Mouse (Mus musculus) MEL (cell line): Measurements from ENCODE around the gene Pcgf5.

Experiments
- CTCF ChIP-seq, 3 experiments: IDR thresholded peaks in 2 of 3; conservative IDR thresholded peaks in 1 of 3; 2 replicates each; pipeline ENCODE4 v1.5.1; 2011 to 2012; ENCODE audit warnings: low read length in 3 of 3, low read depth in 2 of 3, mild to moderate bottlenecking in 2 of 3, improper control_type of control experiment in 1 of 3, inconsistent platforms in 1 of 3, mixed read lengths in 1 of 3, moderate library complexity in 1 of 3; ENCODE audit not compliant: control insufficient read depth in 1 of 3, insufficient read depth in 1 of 3, poor library complexity in 1 of 3, severe bottlenecking in 1 of 3
- ELF1 ChIP-seq: IDR thresholded peaks from 2 replicates; pipeline ENCODE4 v1.6.1; 2014; ENCODE audit warnings: low read depth, mild to moderate bottlenecking, inconsistent platforms, low read length, improper control_type of control experiment, moderate library complexity
- ETS1 ChIP-seq: IDR thresholded peaks from 2 replicates; pipeline ENCODE4 v1.6.1; 2012; ENCODE audit warnings: low read depth, mild to moderate bottlenecking, inconsistent platforms, low read length, improper control_type of control experiment, moderate library complexity
- GATA1 ChIP-seq: IDR thresholded peaks from 2 replicates; pipeline ENCODE4 v1.6.1; 2011; ENCODE audit warnings: low read depth, low read length, improper control_type of control experiment
- HCFC1 ChIP-seq: IDR thresholded peaks from 2 replicates; pipeline ENCODE4 v1.6.1; 2012; ENCODE audit warnings: low read depth, mild to moderate bottlenecking, inconsistent platforms, low read length, improper control_type of control experiment, moderate library complexity
- MAFK ChIP-seq: IDR thresholded peaks from 2 replicates; pipeline ENCODE4 v1.6.1; 2011; ENCODE audit warnings: low read depth, mild to moderate bottlenecking, low read length, improper control_type of control experiment, borderline replicate concordance
- POLR2A ChIP-seq, 2 experiments: IDR thresholded peaks; 2 replicates each; pipeline ENCODE4 v1.6.1; 2011 to 2012; ENCODE audit warnings: low read length in 2 of 2, mild to moderate bottlenecking in 2 of 2, control low read depth in 1 of 2, improper control_type of control experiment in 1 of 2, low read depth in 1 of 2, moderate library complexity in 1 of 2; ENCODE audit not compliant: control insufficient read depth in 1 of 2, insufficient read depth in 1 of 2, poor library complexity in 1 of 2
- POLR2AphosphoS2 ChIP-seq: IDR thresholded peaks from 2 replicates; pipeline ENCODE4 v1.6.1; 2011; ENCODE audit warnings: low read length, improper control_type of control experiment
- POLR2AphosphoS5 ChIP-seq: IDR thresholded peaks from 2 replicates; pipeline ENCODE4 v1.6.1; 2012; ENCODE audit warnings: low read depth, borderline replicate concordance, mild to moderate bottlenecking, inconsistent platforms, low read length, moderate library complexity, mixed read lengths
- TAL1 ChIP-seq: IDR thresholded peaks from 2 replicates; pipeline ENCODE4 v1.6.1; 2012; ENCODE audit warnings: mild to moderate bottlenecking, inconsistent platforms, low read length, moderate library complexity, mixed read lengths
- UBTF ChIP-seq: IDR thresholded peaks from 2 replicates; pipeline ENCODE4 v1.6.1; 2012; ENCODE audit warnings: low read depth, mild to moderate bottlenecking, inconsistent platforms, low read length, improper control_type of control experiment, moderate library complexity, borderline replicate concordance; ENCODE audit not compliant: insufficient read depth
- USF1 ChIP-seq: IDR thresholded peaks from 2 replicates; pipeline ENCODE4 v1.6.1; 2014; ENCODE audit warnings: low read depth, mild to moderate bottlenecking, inconsistent platforms, low read length, improper control_type of control experiment, moderate library complexity
- USF2 ChIP-seq, 2 experiments: IDR thresholded peaks; 2 replicates each; pipeline ENCODE4 v1.6.1; 2011 to 2012; ENCODE audit warnings: improper control_type of control experiment in 2 of 2, low read length in 2 of 2, borderline replicate concordance in 1 of 2, inconsistent platforms in 1 of 2, low read depth in 1 of 2, mild to moderate bottlenecking in 1 of 2; ENCODE audit not compliant: insufficient read depth in 1 of 2
- ZKSCAN1 ChIP-seq: IDR thresholded peaks from 2 replicates; pipeline ENCODE4 v1.6.1; 2012; ENCODE audit warnings: low read depth, mild to moderate bottlenecking, inconsistent platforms, low read length, improper control_type of control experiment, moderate library complexity

- TF ChIP-seq MAFK (peak; percentile 90; the same call in 1 of the 2 replicates), CTCF (IDR thresholded peaks at IDR 0.05 in 2 of 3, conservative IDR thresholded peaks at IDR 0.05 in 1 of 3; ENCODE audit: control insufficient read depth in 1 of 3, insufficient read depth in 1 of 3, low read depth in 2 of 3, low read length in 3 of 3, poor library complexity in 1 of 3, severe bottlenecking in 1 of 3) (no peak), ELF1 (no peak), POLR2A (IDR thresholded peaks at IDR 0.05; ENCODE audit: control insufficient read depth in 1 of 2, insufficient read depth in 1 of 2, low read depth in 1 of 2, low read length in 2 of 2, poor library complexity in 1 of 2) (no peak), POLR2AphosphoS2 (no peak), USF1 (no peak), POLR2AphosphoS5 (no peak), GATA1 (peak; percentile 53; the same call in 1 of the 2 replicates), ZKSCAN1 (no peak), UBTF (no peak), ETS1 (peak; percentile 94), TAL1 (peak; percentile 51), HCFC1 (no peak), USF2 (IDR thresholded peaks at IDR 0.05; ENCODE audit: borderline replicate concordance in 1 of 2, insufficient read depth in 1 of 2, low read depth in 1 of 2, low read length in 2 of 2) (no peak)
These were observed 103.0 kb downstream of the Pcgf5 start for GRCm38 (mm10) chr19:36450997-36451608.
